Mouse (Mus musculus) stomach, embryonic 14.5 days (tissue): Measurements from ENCODE around the gene Hes5. TPM values are rescaled to one million over a fixed set of nuclear protein-coding genes. Genes with fewer than 3 reads are reported as not detected.

ENCODE experiments used
- ATAC-seq: fragments of 200-750 bp; cut with Nextera tagmentation; 2 replicates; pipeline ENCODE4 v1.8.0; 2017; ENCODE audit warnings: low read depth, moderate TSS enrichment; ENCODE audit not compliant: insufficient number of reproducible peaks, insufficient read depth, low FRiP score
- H3K27ac ChIP-seq: fragments of 300-500 bp; sonication (generic); 2 replicates; pipeline ENCODE4 v1.5.1; 2014; ENCODE audit warnings: mild to moderate bottlenecking, low read length, moderate library complexity, mixed read lengths
- H3K27me3 ChIP-seq: fragments of 300-500 bp; sonication (generic); 2 replicates; pipeline ENCODE4 v1.6.1; 2014; ENCODE audit warnings: low read length, control low read depth, mixed read lengths; ENCODE audit not compliant: control insufficient read depth, insufficient read depth
- H3K36me3 ChIP-seq: fragments of 300-500 bp; sonication (generic); 2 replicates; pipeline ENCODE4 v1.6.1; 2014; ENCODE audit warnings: mild to moderate bottlenecking, control low read depth, low read length, moderate library complexity, mixed read lengths; ENCODE audit not compliant: control insufficient read depth, insufficient read depth
- H3K4me1 ChIP-seq: fragments of 300-500 bp; sonication (generic); 2 replicates; pipeline ENCODE4 v1.6.1; 2014; ENCODE audit warnings: low read length, control low read depth, mixed read lengths; ENCODE audit not compliant: control insufficient read depth, insufficient read depth
- H3K4me2 ChIP-seq: fragments of 300-500 bp; sonication (generic); replicated peaks from 2 replicates; pipeline ENCODE4 v1.6.1; 2014; ENCODE audit warnings: low read depth, low read length, control low read depth
- H3K4me3 ChIP-seq: fragments of 300-500 bp; sonication (generic); 2 replicates; pipeline ENCODE4 v1.5.1; 2014; ENCODE audit warnings: low read depth, low read length, control low read depth
- H3K9ac ChIP-seq: fragments of 300-500 bp; sonication (generic); replicated peaks from 2 replicates; pipeline ENCODE4 v1.6.1; 2014; ENCODE audit warnings: low read depth, mild to moderate bottlenecking, control low read depth, low read length, moderate library complexity, mixed read lengths
- H3K9me3 ChIP-seq: fragments of 300-500 bp; sonication (generic); 2 replicates; pipeline ENCODE4 v1.6.1; 2016; ENCODE audit warnings: low read depth, low read length, control low read depth; ENCODE audit not compliant: control insufficient read depth
- WGBS: fragments of 180-500 bp; shearing (Covaris S2); extraction: QIAGEN DNeasy Blood & Tissue Kit; methylation state at CpG from one replicate; pipeline ENCODE4 v1.1.7; 2014; 5-methylcytosine and 5-hydroxymethylcytosine counted together
- polyA plus RNA-seq: library from polyadenylated mRNA; unstranded; fragments of >200 nt; fragmentation: Nextera tagmentation; extraction: Ambion mirVana; gene quantifications from 2 replicates; pipeline ENCODE4 v1.2.1, GENCODE M21; 2014

The Hes5 gene
- polyA plus RNA-seq, 1 experiment from 2014 or later: 0.91 TPM

- H3K27ac ChIP-seq: no peak overlapping the region
- no peak overlapping the region for H3K4me2 ChIP-seq
- no peak for ATAC-seq
- H3K36me3 ChIP-seq: no peaks in the 10 kb centered on the region
- no peaks in the 10 kb centered on the region for H3K4me1 ChIP-seq
- H3K9ac ChIP-seq: no peak overlapping the region
- H3K27me3 ChIP-seq: no peaks in the 10 kb centered on the region
- no peaks in the 10 kb centered on the region for H3K9me3 ChIP-seq
- no peak overlapping the region for H3K4me3 ChIP-seq
- 44% methylated on average over 10 of the region's 10 CpGs for WGBS
Observed at GRCm38 (mm10) chr4:155006296-155006695, 45.6 kb downstream of the Hes5 start.

GRCm38 (mm10) chr4:155007641-155008040 is 46.9 kb downstream of the Hes5 start:
- Histone ChIP-seq H3K27ac (no peak overlapping the region), H3K4me2 (no peak overlapping the region), H3K9me3 (no peaks in the 10 kb centered on the region), H3K36me3 (no peaks in the 10 kb centered on the region), H3K4me3 (no peak overlapping the region), H3K9ac (no peak overlapping the region), H3K27me3 (no peaks in the 10 kb centered on the region), H3K4me1 (no peaks in the 10 kb centered on the region)
- 86% methylated on average over 3 of the region's 3 CpGs for WGBS
- ATAC-seq: no peak

- Histone ChIP-seq H3K27me3 (no peaks in the 10 kb centered on the region), H3K4me1 (no peaks in the 10 kb centered on the region), H3K9me3 (no peaks in the 10 kb centered on the region), H3K9ac (no peak overlapping the region), H3K27ac (no peak overlapping the region), H3K4me3 (no peak overlapping the region), H3K4me2 (no peak overlapping the region), H3K36me3 (no peaks in the 10 kb centered on the region)
- no peak for ATAC-seq
Observed at GRCm38 (mm10) chr4:155008075-155008474, 47.4 kb downstream of the Hes5 start.

GRCm38 (mm10) chr4:155009216-155009615 is 48.5 kb downstream of the Hes5 start:
- H3K4me3 ChIP-seq: no peak overlapping the region
- H3K27ac ChIP-seq: no peak overlapping the region
- no peak overlapping the region for H3K9ac ChIP-seq
- ATAC-seq: no peak
- H3K9me3 ChIP-seq: no peaks in the 10 kb centered on the region
- no peaks in the 10 kb centered on the region for H3K36me3 ChIP-seq
- 72% methylated on average over 3 of the region's 3 CpGs for WGBS
- H3K4me1 ChIP-seq: no peaks in the 10 kb centered on the region
- H3K4me2 ChIP-seq: no peak overlapping the region
- H3K27me3 ChIP-seq: no peaks in the 10 kb centered on the region

GRCm38 (mm10) chr4:155010870-155011269 is 50.1 kb downstream of the Hes5 start:
- Histone ChIP-seq H3K9me3 (no peaks in the 10 kb centered on the region), H3K9ac (no peak overlapping the region), H3K4me2 (no peak overlapping the region), H3K4me1 (no peaks in the 10 kb centered on the region), H3K27ac (no peak overlapping the region), H3K36me3 (no peaks in the 10 kb centered on the region), H3K27me3 (no peaks in the 10 kb centered on the region), H3K4me3 (no peak overlapping the region)
- no peak for ATAC-seq
- WGBS: 83% methylated on average over 5 of the region's 5 CpGs

GRCm38 (mm10) chr4:155011312-155012025 is 50.7 kb downstream of the Hes5 start:
- Histone ChIP-seq H3K27ac (no peak overlapping the region), H3K9ac (no peak overlapping the region), H3K36me3 (no peaks in the 10 kb centered on the region), H3K4me2 (no peak overlapping the region), H3K4me3 (no peak overlapping the region), H3K4me1 (no peaks in the 10 kb centered on the region), H3K9me3 (no peaks in the 10 kb centered on the region), H3K27me3 (no peaks in the 10 kb centered on the region)
- no peak for ATAC-seq
- WGBS: 79% methylated on average over 8 of the region's 8 CpGs

Other genes with a start within 250 kb of the Hes5 start
- gene Ttc34, start 123.5 kb upstream of the Hes5 start, polyA plus RNA-seq: 0.29 and 0.55 TPM in 2 replicates
- gene Mmel1, start 91.3 kb upstream of the Hes5 start, polyA plus RNA-seq: 0.12 TPM in 1 of 2 replicates, not detected in the other
- gene Fam213b, start 61.8 kb upstream of the Hes5 start, polyA plus RNA-seq: 40.1 and 42.5 TPM in 2 replicates
- 1.2 and 2.9 TPM in 2 replicates for gene Tnfrsf14, start 32.4 kb upstream of the Hes5 start, polyA plus RNA-seq
- 48.3 and 50.4 TPM in 2 replicates for gene Pank4, start 3.2 kb downstream of the Hes5 start, polyA plus RNA-seq
- 25.1 and 25.9 TPM in 2 replicates for gene Plch2, start 95.9 kb downstream of the Hes5 start, polyA plus RNA-seq
- 6.5 and 6.7 TPM in 2 replicates for gene Pex10, start 106.1 kb downstream of the Hes5 start, polyA plus RNA-seq
- 174 and 183 TPM in 2 replicates for gene Rer1, start 125.5 kb downstream of the Hes5 start, polyA plus RNA-seq
- gene Morn1, start 125.7 kb downstream of the Hes5 start, polyA plus RNA-seq: 4.1 and 4.8 TPM in 2 replicates